Mouse (Mus musculus) liver, adult 2 months (tissue): ENCODE data around the gene Polr2c. TPM values are rescaled to one million over a fixed set of nuclear protein-coding genes. Genes with fewer than 3 reads are reported as not detected.
A peak's percentile ranks its signal among the peaks of the same experiment; 100 is the strongest.

Experiments
- DNase-seq: peaks from one replicate; pipeline ENCODE4 v3.0.0-alpha.2; 2011; ENCODE audit warnings: low read depth, low spot score; ENCODE audit errors: extremely low read depth
- H3K27ac ChIP-seq: fragments of 200-500 bp; replicated peaks from 2 replicates; pipeline ENCODE4 v1.5.1; 2012; ENCODE audit warnings: low read depth, mild to moderate bottlenecking, control low read depth, inconsistent platforms, low read length; ENCODE audit not compliant: insufficient read depth
- H3K27me3 ChIP-seq: fragments of 200-500 bp; 2 replicates; pipeline ENCODE4 v1.6.1; 2012; ENCODE audit warnings: mild to moderate bottlenecking, moderate library complexity, low read length, inconsistent platforms; ENCODE audit not compliant: control insufficient read depth, insufficient read depth
- H3K36me3 ChIP-seq: fragments of 200-500 bp; 2 replicates; pipeline ENCODE4 v1.6.1; 2012; ENCODE audit warnings: low read length, inconsistent platforms; ENCODE audit not compliant: control insufficient read depth, insufficient read depth
- H3K4me1 ChIP-seq: fragments of 200-500 bp; 2 replicates; pipeline ENCODE4 v1.6.1; 2011; ENCODE audit warnings: low read length; ENCODE audit not compliant: control insufficient read depth, insufficient read depth
- H3K4me3 ChIP-seq: fragments of 200-500 bp; 2 replicates; pipeline ENCODE4 v1.5.1; 2011; ENCODE audit warnings: low read depth, mild to moderate bottlenecking, control low read depth, low read length, moderate library complexity; ENCODE audit not compliant: insufficient read depth
- H3K79me2 ChIP-seq: fragments of 200-500 bp; 2 replicates; pipeline ENCODE4 v1.6.1; 2012; ENCODE audit warnings: inconsistent platforms, mild to moderate bottlenecking, low read length, moderate library complexity; ENCODE audit not compliant: control insufficient read depth, insufficient read depth
- H3K9ac ChIP-seq: fragments of 200-500 bp; 2 replicates; pipeline ENCODE4 v1.6.1; 2012; ENCODE audit warnings: low read depth, mild to moderate bottlenecking, control low read depth, inconsistent platforms, low read length
- CTCF ChIP-seq: fragments of 200-500 bp; IDR thresholded peaks from 2 replicates; pipeline ENCODE4 v1.5.1; 2011; ENCODE audit warnings: low read depth, low read length, control low read depth
- POLR2A ChIP-seq: fragments of 200-500 bp; IDR thresholded peaks from 2 replicates; pipeline ENCODE4 v1.6.1; 2011; ENCODE audit warnings: low read length, control low read depth; ENCODE audit not compliant: insufficient read depth; ENCODE audit errors: extremely low read depth
- WGBS: fragments of 180-500 bp; shearing (Covaris S2); methylation state at CpG from one replicate; pipeline ENCODE4 v1.1.7; 2018; 5-methylcytosine and 5-hydroxymethylcytosine counted together
- polyA plus RNA-seq: library from polyadenylated mRNA; depleted of rRNA; stranded (reverse); fragments of >200 nt; gene quantifications from 2 replicates; pipeline ENCODE4 v1.2.3, GENCODE M21; 2012
- total RNA-seq: library from RNA; depleted of rRNA; stranded (reverse); fragments of >200 nt; gene quantifications from 2 replicates; pipeline ENCODE4 v1.2.3, GENCODE M21; 2014

Polr2c gene
- total and polyA plus RNA-seq, 2 experiments, result 27.4 to 47.3 TPM

- H3K4me3 ChIP-seq, result no peak overlapping the region
- WGBS, result 89% methylated on average over 9 of the region's 9 CpGs
- no peak overlapping the region for H3K9ac ChIP-seq
- DNase-seq, result no peak
- H3K27ac ChIP-seq, result no peak overlapping the region
- no peaks in the 10 kb centered on the region; the same call in 1 of the 2 replicates for H3K27me3 ChIP-seq
- TF ChIP-seq POLR2A (no peak), CTCF (no peak)
- H3K4me1 ChIP-seq, result no peaks in the 10 kb centered on the region; the same call in 1 of the 2 replicates
- H3K36me3 ChIP-seq, result peaks cover 7% of the 10 kb centered on the region
- H3K79me2 ChIP-seq, result no peaks in the 10 kb centered on the region
These were observed 9.7 kb downstream of the Polr2c start for GRCm38 (mm10) chr8:94866921-94867320.

- Histone ChIP-seq H3K4me1 (no peaks in the 10 kb centered on the region; the same call in 1 of the 2 replicates), H3K79me2 (no peaks in the 10 kb centered on the region), H3K27ac (no peak overlapping the region), H3K36me3 (no peaks in the 10 kb centered on the region), H3K9ac (no peak overlapping the region), H3K27me3 (no peaks in the 10 kb centered on the region; the same call in 1 of the 2 replicates), H3K4me3 (no peak overlapping the region)
- DNase-seq, result no peak
- TF ChIP-seq CTCF (no peak), POLR2A (no peak)
- WGBS, result 82% methylated on average over 7 of the region's 7 CpGs
These were observed 11.9 kb downstream of the Polr2c start for GRCm38 (mm10) chr8:94869146-94869545.

GRCm38 (mm10) chr8:94870003-94870402 is 12.8 kb downstream of the Polr2c start:
- Histone ChIP-seq H3K79me2 (no peaks in the 10 kb centered on the region), H3K27me3 (no peaks in the 10 kb centered on the region; the same call in 1 of the 2 replicates), H3K4me3 (no peak overlapping the region), H3K36me3 (no peaks in the 10 kb centered on the region), H3K27ac (no peak overlapping the region), H3K4me1 (no peaks in the 10 kb centered on the region; the same call in 1 of the 2 replicates), H3K9ac (no peak overlapping the region)
- TF ChIP-seq POLR2A (no peak), CTCF (no peak)
- DNase-seq, result no peak
- 58% methylated on average over 4 of the region's 4 CpGs for WGBS

GRCm38 (mm10) chr8:94870474-94871107 is 13.3 kb downstream of the Polr2c start:
- Histone ChIP-seq H3K27ac (no peak overlapping the region), H3K4me1 (no peaks in the 10 kb centered on the region; the same call in none of the 2 replicates), H3K27me3 (no peaks in the 10 kb centered on the region; the same call in 1 of the 2 replicates), H3K4me3 (peak overlapping the region; percentile 15; the same call in 1 of the 2 replicates), H3K36me3 (no peaks in the 10 kb centered on the region), H3K79me2 (no peaks in the 10 kb centered on the region), H3K9ac (peak overlapping the region; percentile 42; the same call in 1 of the 2 replicates)
- 16% methylated on average over 22 of the region's 22 CpGs for WGBS
- DNase-seq, result no peak
- TF ChIP-seq CTCF (no peak), POLR2A (no peak)

GRCm38 (mm10) chr8:94871108-94871894 is 14.1 kb downstream of the Polr2c start:
- 14% methylated on average over 7 of the region's 7 CpGs for WGBS
- H3K4me1 ChIP-seq, result no peaks in the 10 kb centered on the region; the same call in none of the 2 replicates
- no peaks in the 10 kb centered on the region; the same call in 1 of the 2 replicates for H3K27me3 ChIP-seq
- DNase-seq, result peak; percentile 17
- H3K36me3 ChIP-seq, result no peaks in the 10 kb centered on the region
- no peak overlapping the region for H3K27ac ChIP-seq
- 0 out of 2 replicates have a peak overlapping the region, but pooled peaks have one; percentile 15 for H3K4me3 ChIP-seq
- H3K9ac ChIP-seq, result no peak overlapping the region
- TF ChIP-seq CTCF (no peak), POLR2A (no peak)
- no peaks in the 10 kb centered on the region for H3K79me2 ChIP-seq
